Mouse (Mus musculus) testis, adult 2 months (tissue): ENCODE data around the gene Chpf.

Experiments used
- CTCF ChIP-seq: fragments of 200-500 bp; IDR thresholded peaks from 2 replicates; pipeline ENCODE4 v1.5.1; 2012; ENCODE audit warnings: low read depth, mild to moderate bottlenecking, inconsistent platforms, low read length, moderate library complexity; ENCODE audit not compliant: control insufficient read depth, insufficient read depth, insufficient replicate concordance
- POLR2A ChIP-seq: fragments of 200-500 bp; IDR thresholded peaks from 2 replicates; pipeline ENCODE4 v1.6.1; 2012; ENCODE audit warnings: low read depth, mild to moderate bottlenecking, inconsistent platforms, low read length, moderate library complexity; ENCODE audit not compliant: control insufficient read depth

- TF ChIP-seq CTCF (no peak), POLR2A (peak; percentile 40; the same call in 1 of the 2 replicates)
Measured at GRCm38 (mm10) chr1:75505159-75505955, 26.2 kb upstream of the Chpf start.
